Mouse (Mus musculus) inflammation-experienced regulatory T-cells, adult 6 months (primary cell): Measurements from ENCODE around the gene Arhgap42. TPM values are rescaled to one million over a fixed set of nuclear protein-coding genes. Genes with fewer than 3 reads are reported as not detected.

ENCODE experiments used
- ATAC-seq: one replicate; pipeline ENCODE4 v1.8.0; 2017
- polyA plus RNA-seq, 3 experiments: library from polyadenylated mRNA; unstranded; fragments of 100-300 nt; shearing (Covaris generic); gene quantifications; one replicate each; pipeline ENCODE4 v1.2.1; 2017

Gene Arhgap42
- polyA plus RNA-seq, 3 experiments from 2014 or later: not detected

GRCm38 (mm10) chr9:9142144-9142543, 96.8 kb downstream of the Arhgap42 start:
- no peak for ATAC-seq

- ATAC-seq: no peak
These were observed 109.8 kb downstream of the Arhgap42 start for GRCm38 (mm10) chr9:9128996-9129694.

- no peak for ATAC-seq
These were observed 111.7 kb downstream of the Arhgap42 start for GRCm38 (mm10) chr9:9127041-9127755.

DNA sequence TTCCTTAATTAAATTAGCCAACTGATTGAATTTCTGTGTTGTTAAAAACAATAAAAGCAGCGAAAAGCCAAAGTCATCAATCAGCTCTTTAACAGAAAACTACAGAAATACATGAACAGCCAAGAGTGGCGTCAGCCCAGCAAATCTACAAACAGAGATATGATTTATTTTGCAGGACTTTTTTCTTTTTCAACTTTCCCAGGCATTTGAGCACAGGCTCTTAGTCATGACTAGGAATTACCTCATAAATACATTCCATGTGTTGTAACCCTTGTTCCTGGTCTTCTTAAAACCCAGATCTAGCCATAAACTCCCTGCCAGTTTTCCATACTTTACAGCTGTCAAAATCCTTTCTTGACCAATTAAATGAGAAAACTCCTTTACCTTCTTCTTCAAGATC, 114.7 kb downstream of the Arhgap42 start:
- no peak for ATAC-seq

DNA sequence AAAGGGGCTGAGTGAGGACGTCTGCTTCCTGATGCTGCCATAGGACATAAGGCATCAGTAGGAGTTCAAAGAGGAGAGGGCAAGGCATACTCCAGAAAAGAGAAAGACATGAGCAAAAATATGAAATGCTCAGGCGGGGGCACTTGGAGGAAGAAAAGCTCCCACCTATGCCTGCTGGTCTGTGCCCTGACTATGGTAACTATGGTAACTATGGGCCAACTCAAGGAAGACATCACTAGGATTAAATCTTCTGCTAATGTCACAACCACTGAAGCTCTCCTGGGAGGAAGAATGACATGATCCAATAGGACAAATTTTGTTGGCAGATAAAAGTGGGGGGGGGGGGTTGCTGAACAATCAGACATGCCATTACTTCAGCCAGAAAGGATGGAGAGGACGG, 124.6 kb downstream of the Arhgap42 start:
- ATAC-seq: no peak

DNA sequence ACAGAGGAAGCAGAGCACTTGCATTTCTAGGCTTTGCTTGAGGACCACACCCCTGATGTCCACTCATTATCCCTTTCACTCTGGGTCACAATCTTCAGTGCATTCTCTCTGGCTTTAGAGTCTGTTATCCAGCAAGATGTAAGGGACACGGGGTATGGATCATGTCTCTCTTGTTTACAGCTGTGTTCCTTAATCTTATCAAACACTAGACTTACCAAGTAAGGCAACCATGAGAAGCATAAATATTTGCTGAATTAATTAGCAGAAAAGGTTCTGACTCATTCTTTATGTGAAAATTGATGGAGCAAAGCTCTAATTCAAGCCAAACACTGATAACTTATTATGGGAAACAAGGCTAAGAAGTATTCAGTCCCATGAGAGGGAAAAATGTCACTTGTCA, 125.1 kb downstream of the Arhgap42 start:
- ATAC-seq: no peak

- ATAC-seq: no peak
These were observed 126.0 kb downstream of the Arhgap42 start for GRCm38 (mm10) chr9:9112921-9113320.

DNA sequence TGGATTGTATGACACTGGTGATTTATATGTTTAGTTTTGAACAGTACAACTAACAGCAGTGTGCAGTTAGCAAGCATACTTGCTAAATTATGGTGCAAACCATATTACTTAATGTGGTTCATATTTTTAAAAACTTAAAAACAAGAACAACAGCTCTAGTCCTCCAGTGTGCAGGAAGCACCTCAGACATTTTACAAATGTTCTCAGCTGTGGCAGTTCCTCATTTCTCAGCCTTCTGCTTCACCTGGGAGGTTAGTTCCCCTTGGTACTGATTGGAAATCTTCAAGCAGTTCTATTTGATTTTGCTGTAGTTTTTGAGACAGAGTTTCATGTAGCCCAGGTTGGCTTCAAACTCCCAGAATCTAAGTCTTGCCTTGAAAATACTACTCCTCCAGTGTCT, 131.2 kb downstream of the Arhgap42 start:
- no peak for ATAC-seq

DNA sequence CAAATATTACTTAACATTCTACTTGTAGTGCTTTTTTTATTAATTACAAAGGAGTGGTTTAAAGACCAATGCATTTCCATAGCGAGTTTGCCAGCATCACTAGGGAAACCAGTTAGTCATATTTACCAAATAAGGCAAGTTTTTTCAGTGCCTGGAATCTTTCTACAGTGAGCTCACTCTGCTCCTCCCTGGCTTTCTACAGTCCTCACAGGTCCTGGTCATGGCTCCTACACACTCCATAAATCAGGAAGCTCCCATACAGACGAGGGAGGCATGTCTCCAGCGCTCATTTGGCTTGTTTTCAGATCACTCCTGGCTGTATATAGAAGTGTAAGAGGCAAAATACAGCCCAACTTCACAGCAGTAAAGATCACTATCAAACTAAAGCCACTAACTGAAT, 134.1 kb downstream of the Arhgap42 start:
- ATAC-seq: no peak

GRCm38 (mm10) chr9:9102158-9102514, 136.8 kb downstream of the Arhgap42 start:
- no peak for ATAC-seq

GRCm38 (mm10) chr9:9101482-9102157, 137.3 kb downstream of the Arhgap42 start:
- ATAC-seq: no peak

GRCm38 (mm10) chr9:9101055-9101454, 137.8 kb downstream of the Arhgap42 start:
- ATAC-seq: no peak

GRCm38 (mm10) chr9:9097835-9098234, 141.1 kb downstream of the Arhgap42 start:
- ATAC-seq: no peak

- no peak for ATAC-seq
These were observed 142.1 kb downstream of the Arhgap42 start for GRCm38 (mm10) chr9:9096761-9097160.

- no peak for ATAC-seq
These were observed 145.8 kb downstream of the Arhgap42 start for GRCm38 (mm10) chr9:9093096-9093495.

- no peak for ATAC-seq
These were observed 155.5 kb downstream of the Arhgap42 start for GRCm38 (mm10) chr9:9083441-9083840.

DNA sequence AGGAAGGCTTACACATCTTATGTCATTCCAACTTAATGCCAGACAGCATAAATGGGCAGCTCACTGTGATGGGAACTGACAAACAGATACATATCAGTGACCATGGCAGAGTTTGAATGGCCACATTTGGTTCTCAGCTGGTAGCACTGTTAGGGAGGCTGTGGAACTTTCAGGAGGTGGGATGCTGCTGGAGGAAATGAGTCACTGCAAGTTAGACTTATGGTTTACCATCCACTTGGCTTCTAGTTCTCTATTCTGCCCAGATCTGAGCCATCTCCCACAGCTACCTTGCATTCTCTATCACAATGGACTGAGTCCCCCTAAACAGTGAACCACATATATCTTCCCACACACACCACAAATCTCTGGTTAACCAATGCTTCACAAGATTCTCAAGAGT, 186.0 kb downstream of the Arhgap42 start:
- no peak for ATAC-seq

DNA sequence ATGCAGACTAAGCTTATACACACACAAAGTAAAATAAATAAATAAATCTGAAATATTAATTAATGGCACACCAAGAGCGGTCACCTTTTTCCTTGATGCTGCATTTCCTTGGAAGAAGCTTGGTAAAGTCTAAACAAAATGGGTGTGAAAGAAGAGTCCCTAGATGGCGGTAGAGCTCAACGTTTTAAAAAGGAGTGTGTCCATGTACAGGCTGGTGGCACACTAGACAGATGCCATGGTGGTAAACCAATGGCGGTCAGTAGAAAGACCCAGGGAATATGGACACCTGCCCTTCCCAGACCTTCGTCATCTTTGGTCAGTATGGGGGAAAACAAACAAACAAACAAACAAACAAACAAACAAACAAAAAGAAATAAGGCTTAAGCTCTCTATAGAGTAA, 187.7 kb downstream of the Arhgap42 start:
- no peak for ATAC-seq

DNA sequence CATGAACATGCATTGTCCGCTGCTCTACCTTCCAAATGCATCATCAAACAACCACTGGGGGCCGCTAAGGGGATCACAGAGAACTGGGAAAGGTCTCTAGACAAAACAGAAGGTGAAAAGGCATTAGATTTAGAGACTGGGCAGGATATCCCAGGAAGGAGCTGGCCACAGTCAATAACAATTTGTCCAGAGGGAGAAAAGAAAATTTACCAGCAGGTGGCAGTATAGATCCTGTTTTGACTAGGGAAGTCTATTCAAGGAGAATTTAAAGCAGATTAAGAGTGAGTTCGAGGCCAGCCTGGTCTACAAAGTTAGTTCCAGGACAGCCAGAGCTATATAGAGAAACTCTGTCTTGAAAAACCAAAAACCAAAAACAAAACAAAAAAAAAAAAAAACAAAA, 189.7 kb downstream of the Arhgap42 start:
- ATAC-seq: no peak

DNA sequence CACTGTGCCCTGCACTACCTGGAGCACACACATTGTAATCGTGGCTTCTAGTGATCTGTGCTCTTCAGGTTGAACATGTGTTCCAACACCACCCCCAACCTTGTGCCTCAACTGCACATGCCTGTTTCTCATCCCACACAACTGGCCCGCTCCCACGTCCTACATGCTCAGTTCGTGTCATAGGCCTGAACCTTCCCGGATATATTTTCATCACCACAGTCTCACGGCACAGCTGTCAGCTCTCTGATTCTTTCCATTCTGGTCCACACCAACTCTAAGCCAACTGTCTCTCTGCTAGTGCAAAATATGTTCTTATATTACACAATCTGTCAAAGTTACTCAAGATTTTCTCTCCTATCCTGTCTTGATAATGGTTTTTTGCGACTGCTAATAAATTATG, 197.9 kb downstream of the Arhgap42 start:
- ATAC-seq: no peak

GRCm38 (mm10) chr9:9037017-9037671, 201.8 kb downstream of the Arhgap42 start:
- ATAC-seq: no peak

- no peak for ATAC-seq
These were observed 211.0 kb downstream of the Arhgap42 start for GRCm38 (mm10) chr9:9027904-9028303.

GRCm38 (mm10) chr9:9027445-9027844, 211.5 kb downstream of the Arhgap42 start:
- ATAC-seq: no peak
